Mouse (Mus musculus) midbrain, embryonic 11.5 days (tissue): ENCODE measurements at regions not wholly inside any gene's neighbourhood (a gene's known extent, or its start where the extent isn't known, plus 50 kb on each side); places are given as distances from the start of the nearest gene placed in this dataset.

ENCODE experiments used
- ATAC-seq: fragments of 200-750 bp; cut with Nextera tagmentation; 2 replicates; pipeline ENCODE4 v1.8.0; 2017; ENCODE audit warnings: moderate TSS enrichment, moderate library complexity; ENCODE audit not compliant: low FRiP score
- DNase-seq: peaks from one replicate; pipeline ENCODE4 v3.0.0; 2015; ENCODE audit warnings: low spot score; ENCODE audit errors: missing footprints
- H3K27ac ChIP-seq: fragments of 300-500 bp; sonication (generic); 2 replicates; pipeline ENCODE4 v1.5.1; 2014; ENCODE audit warnings: low read depth, low read length
- H3K27me3 ChIP-seq: fragments of 300-500 bp; sonication (generic); 2 replicates; pipeline ENCODE4 v1.6.1; 2014; ENCODE audit warnings: mild to moderate bottlenecking, low read length, moderate library complexity, mixed read lengths; ENCODE audit not compliant: control insufficient read depth, insufficient read depth
- H3K36me3 ChIP-seq: fragments of 300-500 bp; sonication (generic); 2 replicates; pipeline ENCODE4 v1.6.1; 2014; ENCODE audit warnings: mild to moderate bottlenecking, low read length, moderate library complexity, mixed read lengths; ENCODE audit not compliant: control insufficient read depth, insufficient read depth
- H3K4me1 ChIP-seq: fragments of 300-500 bp; sonication (generic); 2 replicates; pipeline ENCODE4 v1.6.1; 2014; ENCODE audit warnings: low read length; ENCODE audit not compliant: control insufficient read depth, insufficient read depth
- H3K4me2 ChIP-seq: fragments of 300-500 bp; sonication (generic); 2 replicates; pipeline ENCODE4 v1.6.1; 2014; ENCODE audit warnings: mild to moderate bottlenecking, moderate library complexity
- H3K4me3 ChIP-seq: fragments of 300-500 bp; sonication (generic); 2 replicates; pipeline ENCODE4 v1.5.1; 2014; ENCODE audit warnings: low read depth, low read length
- H3K9ac ChIP-seq: fragments of 300-500 bp; sonication (generic); 2 replicates; pipeline ENCODE4 v1.6.1; 2014; ENCODE audit warnings: low read length
- H3K9me3 ChIP-seq: fragments of 300-500 bp; sonication (generic); 2 replicates; pipeline ENCODE4 v1.6.1; 2016; ENCODE audit warnings: low read length; ENCODE audit not compliant: control insufficient read depth
- WGBS: fragments of 180-500 bp; shearing (Covaris S2); extraction: QIAGEN DNeasy Blood & Tissue Kit; methylation state at CpG from one replicate; pipeline ENCODE4 v1.1.7; 2014; 5-methylcytosine and 5-hydroxymethylcytosine counted together

DNA sequence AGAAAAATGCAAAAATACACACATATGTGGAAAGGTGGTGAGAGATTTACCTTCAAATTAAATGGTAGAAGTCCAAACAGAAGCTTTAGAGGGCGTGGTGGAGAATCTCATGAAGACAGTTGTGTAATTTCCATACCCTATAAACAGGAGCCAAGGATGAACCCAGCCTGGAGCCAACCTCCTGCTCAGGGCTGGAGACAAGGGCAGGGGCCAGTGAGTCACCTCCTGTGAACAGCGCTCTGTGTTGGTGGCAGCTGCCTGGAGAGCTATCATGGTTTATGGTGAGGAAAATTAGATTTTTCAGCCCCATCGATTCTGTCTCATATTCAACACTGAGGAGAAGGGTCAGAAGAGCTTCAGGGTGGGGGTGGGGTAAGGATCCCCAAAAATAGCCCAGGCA lies 261.1 kb downstream of the Agtpbp1 start:
- H3K27ac ChIP-seq, result no peak overlapping the region
- no peaks in the 10 kb centered on the region for H3K36me3 ChIP-seq
- H3K9me3 ChIP-seq, result no peaks in the 10 kb centered on the region
- 82% methylated on average over 3 of the region's 3 CpGs for WGBS
- H3K9ac ChIP-seq, result no peak overlapping the region
- no peaks in the 10 kb centered on the region for H3K27me3 ChIP-seq
- H3K4me2 ChIP-seq, result no peak overlapping the region
- H3K4me3 ChIP-seq, result no peak overlapping the region
- no peak for ATAC-seq
- H3K4me1 ChIP-seq, result no peaks in the 10 kb centered on the region
- no peak for DNase-seq

DNA sequence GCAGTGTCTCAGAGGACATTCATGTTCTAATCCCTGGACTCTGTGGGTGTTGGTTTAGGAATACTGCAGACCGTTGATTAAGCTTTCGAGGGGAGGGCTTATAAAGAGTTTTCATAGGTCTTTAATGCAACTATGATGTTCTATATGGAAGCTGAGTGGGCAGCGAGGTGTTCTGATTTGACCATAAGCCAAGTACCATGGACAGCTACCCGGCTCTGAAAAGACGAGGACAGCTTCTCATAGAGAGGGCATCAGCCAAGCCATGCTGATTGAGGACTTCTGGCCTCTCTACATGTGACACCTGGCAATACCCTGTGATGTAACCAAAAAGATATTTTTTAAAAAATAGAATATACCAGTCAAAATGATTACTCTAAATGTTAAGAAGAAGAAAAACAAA lies 261.6 kb downstream of the Agtpbp1 start:
- no peak overlapping the region for H3K4me3 ChIP-seq
- H3K27ac ChIP-seq, result no peak overlapping the region
- WGBS, result 57% methylated on average over 5 of the region's 5 CpGs
- no peaks in the 10 kb centered on the region for H3K9me3 ChIP-seq
- DNase-seq (peak; percentile 82), ATAC-seq (no peak)
- H3K4me2 ChIP-seq, result no peak overlapping the region
- H3K27me3 ChIP-seq, result no peaks in the 10 kb centered on the region
- H3K36me3 ChIP-seq, result no peaks in the 10 kb centered on the region
- H3K4me1 ChIP-seq, result no peaks in the 10 kb centered on the region
- no peak overlapping the region for H3K9ac ChIP-seq

DNA sequence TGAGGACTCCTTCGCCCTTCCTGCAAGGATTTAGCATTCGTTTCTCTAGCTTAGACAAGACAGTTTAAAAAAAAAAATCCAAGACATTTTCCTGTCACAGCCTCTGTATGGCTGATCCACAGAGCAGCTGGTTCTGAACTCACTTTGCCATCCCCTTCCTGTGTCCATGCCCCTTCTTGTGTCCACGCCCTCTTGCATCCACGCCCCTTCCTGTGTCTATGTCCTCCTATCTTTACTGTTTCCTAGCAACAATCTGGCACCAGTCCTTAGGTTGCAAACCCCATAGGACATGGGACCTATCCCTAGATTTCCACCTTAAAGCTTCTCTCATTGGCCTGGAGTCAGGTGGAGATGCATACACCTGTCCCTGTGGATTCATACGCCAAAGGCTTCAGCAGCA lies 264.8 kb downstream of the Agtpbp1 start:
- H3K9me3 ChIP-seq, result no peaks in the 10 kb centered on the region
- no peak overlapping the region for H3K4me2 ChIP-seq
- H3K27ac ChIP-seq, result no peak overlapping the region
- H3K4me1 ChIP-seq, result no peaks in the 10 kb centered on the region
- H3K9ac ChIP-seq, result no peak overlapping the region
- no peak for DNase-seq
- WGBS, result 93% methylated on average over 5 of the region's 5 CpGs
- H3K27me3 ChIP-seq, result no peaks in the 10 kb centered on the region
- ATAC-seq, result no peak
- no peak overlapping the region for H3K4me3 ChIP-seq
- H3K36me3 ChIP-seq, result no peaks in the 10 kb centered on the region

DNA sequence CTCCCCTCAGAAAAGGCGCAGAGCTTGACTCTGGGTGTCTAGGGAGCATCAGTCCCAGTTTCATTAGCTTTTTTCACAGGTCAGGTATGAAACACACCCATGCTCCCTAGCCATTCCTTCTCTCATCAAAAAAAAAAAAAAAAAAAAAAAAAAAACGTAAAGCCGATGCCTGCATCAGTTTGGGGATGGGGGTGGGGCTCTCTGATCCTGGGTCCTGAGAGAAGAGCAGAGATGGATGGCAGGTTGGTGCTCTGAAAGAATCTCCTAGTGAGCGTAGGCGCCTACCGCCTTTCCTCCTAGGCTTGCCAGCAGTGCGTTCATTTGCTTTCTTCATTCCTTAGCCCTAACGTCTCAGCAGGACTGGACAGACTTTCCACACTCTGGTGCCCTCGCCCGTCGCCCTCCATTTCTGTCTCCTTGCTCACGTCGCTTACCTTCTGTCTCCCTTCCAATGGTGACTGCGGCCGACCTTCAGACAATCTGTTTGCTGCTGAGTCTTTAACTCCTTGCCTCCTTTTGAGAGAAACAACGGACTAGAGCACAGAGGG lies 267.5 kb downstream of the Agtpbp1 start:
- Histone ChIP-seq H3K9me3 (no peaks in the 10 kb centered on the region), H3K36me3 (no peaks in the 10 kb centered on the region), H3K9ac (no peak overlapping the region), H3K27me3 (no peaks in the 10 kb centered on the region), H3K27ac (no peak overlapping the region), H3K4me3 (no peak overlapping the region), H3K4me1 (no peaks in the 10 kb centered on the region), H3K4me2 (no peak overlapping the region)
- 71% methylated on average over 16 of the region's 16 CpGs for WGBS
- ATAC-seq, result no peak
- DNase-seq, result no peak

DNA sequence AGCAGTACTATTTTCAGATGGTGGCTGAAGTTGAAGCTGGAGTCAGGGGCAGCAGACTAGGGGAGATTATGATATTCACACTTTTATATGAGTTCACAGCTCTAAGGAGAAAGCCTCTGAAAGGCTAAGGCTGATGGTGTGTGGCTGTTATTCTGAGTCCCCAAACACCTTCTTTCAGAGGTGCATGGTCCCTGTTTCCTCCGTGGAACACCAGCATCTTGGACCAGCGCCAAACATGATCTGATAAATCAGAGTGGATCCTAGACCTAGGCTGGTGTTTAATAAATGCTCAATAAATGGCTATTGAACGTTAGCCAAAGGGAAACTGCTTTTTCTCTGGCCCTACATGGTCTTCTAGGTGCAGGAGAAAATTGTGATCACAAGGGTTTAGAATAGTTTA lies 269.2 kb downstream of the Agtpbp1 start:
- no peak overlapping the region for H3K4me2 ChIP-seq
- H3K9ac ChIP-seq, result no peak overlapping the region
- DNase-seq (no peak), ATAC-seq (no peak)
- no peaks in the 10 kb centered on the region for H3K36me3 ChIP-seq
- no peaks in the 10 kb centered on the region for H3K4me1 ChIP-seq
- WGBS, result 70% methylated on average over 3 of the region's 3 CpGs
- no peak overlapping the region for H3K4me3 ChIP-seq
- H3K9me3 ChIP-seq, result no peaks in the 10 kb centered on the region
- no peaks in the 10 kb centered on the region for H3K27me3 ChIP-seq
- H3K27ac ChIP-seq, result no peak overlapping the region

DNA sequence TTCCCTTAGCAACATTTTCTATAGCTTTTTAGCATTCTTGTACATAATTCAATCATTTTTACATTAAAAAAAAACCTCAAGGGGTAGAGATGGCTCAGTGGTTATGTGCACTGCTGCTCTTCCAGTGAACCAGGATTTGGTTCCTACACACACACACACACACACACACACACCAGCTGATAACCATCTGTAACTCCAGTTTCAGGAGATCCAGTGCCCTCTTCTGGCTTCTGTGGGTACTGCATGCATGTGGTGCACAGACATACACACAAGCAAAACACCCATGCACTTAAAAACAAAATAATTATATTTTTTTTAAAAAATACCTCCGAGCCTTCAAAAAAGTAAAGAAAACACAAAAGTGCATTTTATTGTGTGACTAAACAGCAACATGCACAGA lies 270.6 kb downstream of the Agtpbp1 start:
- H3K4me1 ChIP-seq, result no peaks in the 10 kb centered on the region
- no peak overlapping the region for H3K9ac ChIP-seq
- no peaks in the 10 kb centered on the region for H3K36me3 ChIP-seq
- no peak overlapping the region for H3K4me2 ChIP-seq
- no peaks in the 10 kb centered on the region for H3K9me3 ChIP-seq
- DNase-seq, result peak; percentile 87
- no peaks in the 10 kb centered on the region for H3K27me3 ChIP-seq
- WGBS, result 59% methylated on average over 1 of the region's 1 CpGs
- ATAC-seq, result no peak
- no peak overlapping the region for H3K4me3 ChIP-seq
- H3K27ac ChIP-seq, result no peak overlapping the region

DNA sequence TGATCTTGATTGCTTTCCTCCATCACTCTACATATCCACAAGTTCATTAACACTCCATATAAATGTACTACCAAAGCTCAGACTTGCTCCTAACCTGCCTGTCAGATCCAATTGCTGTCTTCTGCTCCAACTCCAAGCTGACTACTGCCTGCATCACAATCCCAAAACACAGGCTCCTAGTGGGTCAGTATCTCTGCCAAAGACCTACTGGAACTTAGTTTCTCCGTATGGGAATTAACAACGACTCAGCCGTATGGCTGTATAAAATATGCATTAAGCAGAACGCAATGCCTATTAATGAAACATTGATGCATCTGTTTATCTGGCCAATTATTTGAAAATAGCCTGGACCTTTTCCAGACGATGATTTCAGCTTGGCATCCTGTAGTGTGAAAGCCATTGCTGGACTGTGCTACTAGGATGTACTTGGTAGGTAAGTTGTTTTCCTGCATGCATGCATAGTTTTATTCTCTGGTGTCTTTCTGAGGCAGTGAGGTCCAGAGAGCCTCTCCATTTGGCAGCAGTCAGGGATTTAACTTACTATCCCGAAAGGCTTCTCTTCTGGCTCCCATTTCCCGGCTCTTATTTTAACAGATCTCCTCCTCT lies 271.2 kb downstream of the Agtpbp1 start:
- Histone ChIP-seq H3K27ac (no peak overlapping the region), H3K36me3 (no peaks in the 10 kb centered on the region), H3K9ac (no peak overlapping the region), H3K9me3 (no peaks in the 10 kb centered on the region), H3K4me3 (no peak overlapping the region), H3K4me1 (no peaks in the 10 kb centered on the region), H3K27me3 (no peaks in the 10 kb centered on the region), H3K4me2 (no peak overlapping the region)
- ATAC-seq (no peak), DNase-seq (no peak)
- WGBS, result 96% methylated on average over 7 of the region's 7 CpGs

DNA sequence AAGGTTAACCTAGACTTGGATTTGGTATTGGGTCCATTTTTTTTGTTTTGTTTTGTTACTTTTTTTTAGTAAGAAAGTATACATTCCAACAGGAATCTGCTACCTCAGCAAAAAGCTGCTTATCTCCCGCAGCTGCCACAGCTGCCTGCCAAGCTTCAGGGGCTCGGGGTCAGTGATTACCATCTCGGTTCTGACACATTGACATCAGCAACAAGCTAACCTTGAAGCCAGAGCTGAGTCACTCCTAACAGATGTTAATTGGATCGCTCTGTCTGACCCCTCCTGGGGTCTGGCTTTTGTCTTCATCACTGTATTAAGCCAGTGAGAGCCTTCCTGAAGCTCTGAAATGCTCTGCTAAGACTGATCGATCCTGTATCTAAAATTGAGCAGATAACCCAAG lies 292.1 kb downstream of the Agtpbp1 start:
- no peaks in the 10 kb centered on the region for H3K9me3 ChIP-seq
- no peak overlapping the region for H3K4me2 ChIP-seq
- DNase-seq, result peak; percentile 85
- no peak overlapping the region for H3K9ac ChIP-seq
- no peak; the same call in 1 of the 2 replicates for ATAC-seq
- no peaks in the 10 kb centered on the region for H3K27me3 ChIP-seq
- peaks cover 8% of the 10 kb centered on the region for H3K4me1 ChIP-seq
- H3K36me3 ChIP-seq, result no peaks in the 10 kb centered on the region
- no peak overlapping the region for H3K4me3 ChIP-seq
- WGBS, result 8% methylated on average over 5 of the region's 5 CpGs
- H3K27ac ChIP-seq, result no peak overlapping the region

DNA sequence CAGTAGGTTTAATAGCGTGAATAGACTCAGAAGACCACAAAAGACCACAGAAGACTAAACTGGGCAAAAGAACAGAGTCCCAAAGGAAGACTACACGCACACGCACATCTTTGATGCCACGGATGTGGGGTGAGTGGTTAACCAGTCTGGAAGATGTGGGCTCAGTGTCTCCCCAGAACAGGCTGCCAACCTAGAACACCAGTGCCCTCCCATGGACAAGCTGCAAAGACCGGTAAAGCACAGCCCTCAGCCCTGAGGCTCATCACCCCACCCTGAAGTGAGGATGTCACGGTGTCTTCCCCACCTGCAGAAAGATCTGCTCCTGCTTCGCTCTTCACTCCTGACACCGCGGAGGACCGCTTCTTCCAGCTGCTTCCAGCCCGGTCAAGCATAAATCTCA lies 295.9 kb downstream of the Agtpbp1 start:
- no peak overlapping the region for H3K4me2 ChIP-seq
- ATAC-seq (no peak), DNase-seq (no peak)
- no peak overlapping the region for H3K9ac ChIP-seq
- H3K4me3 ChIP-seq, result no peak overlapping the region
- WGBS, result 81% methylated on average over 11 of the region's 11 CpGs
- H3K4me1 ChIP-seq, result peaks cover 8% of the 10 kb centered on the region
- no peak overlapping the region for H3K27ac ChIP-seq
- H3K36me3 ChIP-seq, result no peaks in the 10 kb centered on the region
- no peaks in the 10 kb centered on the region for H3K27me3 ChIP-seq
- peaks cover 2% of the 10 kb centered on the region; the same call in 1 of the 2 replicates for H3K9me3 ChIP-seq
